Mouse (Mus musculus) heart, embryonic 13.5 days (tissue): ENCODE measurements around the gene Wdr66. TPM values are rescaled to one million over a fixed set of nuclear protein-coding genes. Genes with fewer than 3 reads are reported as not detected.
"Not testable (repeated sequence)": the region's sequence is repeated elsewhere in the genome, so short reads cannot be mapped to it uniquely, and the experiment has no call there.

Source experiments
- ATAC-seq: fragments of 200-750 bp; cut with Nextera tagmentation; 2 replicates; pipeline ENCODE4 v1.8.0; 2017; ENCODE audit warnings: moderate TSS enrichment; ENCODE audit not compliant: insufficient number of reproducible peaks, low FRiP score, low TSS enrichment; ENCODE audit errors: extremely low read depth
- H3K27ac ChIP-seq: fragments of 300-500 bp; sonication (generic); replicated peaks from 2 replicates; pipeline ENCODE4 v1.5.1; 2015; ENCODE audit warnings: moderate library complexity, mild to moderate bottlenecking, inconsistent platforms
- H3K27me3 ChIP-seq: fragments of 300-500 bp; sonication (generic); replicated peaks from 2 replicates; pipeline ENCODE4 v1.6.1; 2015; ENCODE audit warnings: mild to moderate bottlenecking, inconsistent platforms
- H3K36me3 ChIP-seq: fragments of 300-500 bp; sonication (generic); 2 replicates; pipeline ENCODE4 v1.6.1; 2015; ENCODE audit warnings: mild to moderate bottlenecking, inconsistent platforms
- H3K4me1 ChIP-seq: fragments of 300-500 bp; sonication (generic); 2 replicates; pipeline ENCODE4 v1.6.1; 2015; ENCODE audit warnings: inconsistent platforms
- H3K4me2 ChIP-seq: fragments of 300-500 bp; sonication (generic); 2 replicates; pipeline ENCODE4 v1.6.1; 2015; ENCODE audit warnings: inconsistent platforms, mild to moderate bottlenecking, moderate library complexity
- H3K4me3 ChIP-seq: fragments of 300-500 bp; sonication (generic); 2 replicates; pipeline ENCODE4 v1.5.1; 2015; ENCODE audit warnings: moderate library complexity, mild to moderate bottlenecking, inconsistent platforms
- H3K9ac ChIP-seq: fragments of 300-500 bp; sonication (generic); 2 replicates; pipeline ENCODE4 v1.6.1; 2015; ENCODE audit warnings: inconsistent platforms, mild to moderate bottlenecking, moderate library complexity
- H3K9me3 ChIP-seq: fragments of 300-500 bp; sonication (generic); 2 replicates; pipeline ENCODE4 v1.6.1; 2016; ENCODE audit warnings: inconsistent platforms
- WGBS: fragments of 180-500 bp; shearing (Covaris S2); methylation state at CpG from one replicate; pipeline ENCODE4 v1.1.7; 2015; ENCODE audit warnings: mixed read lengths; 5-methylcytosine and 5-hydroxymethylcytosine counted together
- polyA plus RNA-seq: library from polyadenylated mRNA; unstranded; fragments of >200 nt; fragmentation: Nextera tagmentation; extraction: Ambion mirVana; gene quantifications from 2 replicates; pipeline ENCODE4 v1.2.1, GENCODE M21; 2015

Wdr66 gene
- polyA plus RNA-seq: 0.91 and 0.99 TPM in 2 replicates

- no peak for ATAC-seq
- Histone ChIP-seq H3K4me2 (peak within 1 kb of the TSS; percentile 67), H3K9ac (0 out of 2 replicates have a peak within 1 kb of the TSS, but pooled peaks have one; percentile 50), H3K9me3 (no peaks in the 10 kb centered on the region), H3K4me1 (peaks cover 6% of the 10 kb centered on the region), H3K36me3 (peaks cover 18% of the 10 kb centered on the region), H3K27ac (no peak within 1 kb of the TSS), H3K27me3 (peaks cover 11% of the 10 kb centered on the region; the same call in 1 of the 2 replicates), H3K4me3 (peak within 1 kb of the TSS; percentile 39)
- WGBS: 2% methylated on average over 18 of the region's 18 CpGs
Observed at GRCm38 (mm10) chr5:123251834-123252233, at the start of gene Wdr66. Wdr66 (plus strand) TSS chr5:123252102.

- H3K4me1 ChIP-seq, H3K27me3 ChIP-seq, ATAC-seq, H3K4me3 ChIP-seq, H3K9me3 ChIP-seq, H3K27ac ChIP-seq, H3K4me2 ChIP-seq, H3K9ac ChIP-seq, H3K36me3 ChIP-seq: not testable (repeated sequence)
- 31% methylated on average over 4 of the region's 4 CpGs for WGBS
Observed at GRCm38 (mm10) chr5:123202771-123203170, 49.1 kb upstream of the Wdr66 start.

DNA sequence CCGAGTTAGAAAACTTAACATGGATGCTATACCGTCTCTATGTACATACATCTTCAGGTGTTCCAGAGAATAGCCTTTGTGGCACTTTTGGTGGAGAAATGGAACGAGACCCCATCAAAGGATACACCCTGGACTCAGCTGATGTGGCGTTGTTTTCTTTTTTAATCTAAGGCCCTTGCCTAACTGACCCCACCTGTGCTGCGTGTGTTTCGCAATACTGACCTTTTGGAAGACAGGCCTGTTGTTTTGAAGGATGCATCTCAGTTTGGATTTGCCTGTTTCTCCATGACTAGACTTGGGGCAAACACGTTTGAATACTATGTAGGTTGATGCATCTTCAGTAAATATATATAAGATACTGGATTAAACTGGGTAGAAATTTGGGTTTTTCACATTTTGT, 48.3 kb upstream of the Wdr66 start:
- 80% methylated on average over 7 of the region's 7 CpGs for WGBS
- not testable (repeated sequence) for H3K4me3 ChIP-seq, H3K9ac ChIP-seq

GRCm38 (mm10) chr5:123222346-123223050, 29.4 kb upstream of the Wdr66 start:
- WGBS: 60% methylated on average over 4 of the region's 5 CpGs
- H3K27ac ChIP-seq, H3K4me1 ChIP-seq, H3K36me3 ChIP-seq, H3K9me3 ChIP-seq, ATAC-seq, H3K4me3 ChIP-seq, H3K4me2 ChIP-seq, H3K27me3 ChIP-seq, H3K9ac ChIP-seq: not testable (repeated sequence)

More for the DNA sequence above, 48.3 kb upstream of the Wdr66 start:
- not testable (repeated sequence) for H3K27ac ChIP-seq, H3K4me2 ChIP-seq, H3K4me1 ChIP-seq, H3K36me3 ChIP-seq, H3K9me3 ChIP-seq, ATAC-seq, H3K27me3 ChIP-seq

- no peaks in the 10 kb centered on the region for H3K27me3 ChIP-seq
- H3K4me3 ChIP-seq: no peak overlapping the region
- no peak for ATAC-seq
- H3K4me2 ChIP-seq: no peak overlapping the region
- H3K9me3 ChIP-seq: peaks cover 8% of the 10 kb centered on the region; the same call in 1 of the 2 replicates
- H3K4me1 ChIP-seq: no peaks in the 10 kb centered on the region
- WGBS: 66% methylated on average over 4 of the region's 4 CpGs
- no peak overlapping the region for H3K27ac ChIP-seq
- no peaks in the 10 kb centered on the region for H3K36me3 ChIP-seq
- no peak overlapping the region for H3K9ac ChIP-seq
Observed at GRCm38 (mm10) chr5:123223051-123223410, 28.9 kb upstream of the Wdr66 start.

- ATAC-seq, H3K4me3 ChIP-seq, H3K4me1 ChIP-seq, H3K27me3 ChIP-seq, H3K4me2 ChIP-seq, H3K9ac ChIP-seq, H3K36me3 ChIP-seq, H3K27ac ChIP-seq, H3K9me3 ChIP-seq: not testable (repeated sequence)
- 52% methylated on average over 6 of the region's 6 CpGs for WGBS
Observed at GRCm38 (mm10) chr5:123223861-123224260, 28.0 kb upstream of the Wdr66 start.

- H3K9ac ChIP-seq: no peak overlapping the region
- 84% methylated on average over 7 of the region's 7 CpGs for WGBS
- H3K4me2 ChIP-seq: no peak overlapping the region
- no peaks in the 10 kb centered on the region for H3K9me3 ChIP-seq
- no peak overlapping the region for H3K27ac ChIP-seq
- no peak for ATAC-seq
- H3K4me3 ChIP-seq: no peak overlapping the region
- no peaks in the 10 kb centered on the region for H3K36me3 ChIP-seq
- H3K27me3 ChIP-seq: no peaks in the 10 kb centered on the region
- peaks cover 10% of the 10 kb centered on the region for H3K4me1 ChIP-seq
Observed at GRCm38 (mm10) chr5:123226851-123227250, 25.1 kb upstream of the Wdr66 start.

GRCm38 (mm10) chr5:123227762-123228523, 24.0 kb upstream of the Wdr66 start:
- WGBS: 2% methylated on average over 42 of the region's 42 CpGs
- Histone ChIP-seq H3K27ac (no peak overlapping the region), H3K4me2 (peak overlapping the region; percentile 83), H3K4me3 (peak overlapping the region; percentile 86), H3K9ac (peak overlapping the region; percentile 94), H3K4me1 (peaks cover 10% of the 10 kb centered on the region), H3K9me3 (no peaks in the 10 kb centered on the region), H3K36me3 (no peaks in the 10 kb centered on the region), H3K27me3 (no peaks in the 10 kb centered on the region)
- ATAC-seq: peak; percentile 79

GRCm38 (mm10) chr5:123228524-123228922, 23.4 kb upstream of the Wdr66 start:
- Histone ChIP-seq H3K27ac (no peak overlapping the region), H3K4me3 (peak overlapping the region; percentile 86), H3K9me3 (no peaks in the 10 kb centered on the region), H3K9ac (peak overlapping the region; percentile 94), H3K4me2 (peak overlapping the region; percentile 83), H3K4me1 (peaks cover 15% of the 10 kb centered on the region), H3K27me3 (no peaks in the 10 kb centered on the region), H3K36me3 (no peaks in the 10 kb centered on the region)
- WGBS: 8% methylated on average over 15 of the region's 15 CpGs
- no peak for ATAC-seq

GRCm38 (mm10) chr5:123229296-123229695, 22.6 kb upstream of the Wdr66 start:
- Histone ChIP-seq H3K36me3 (no peaks in the 10 kb centered on the region), H3K4me2 (peak overlapping the region; percentile 83), H3K27ac (no peak overlapping the region), H3K4me1 (peaks cover 17% of the 10 kb centered on the region), H3K9me3 (no peaks in the 10 kb centered on the region), H3K27me3 (no peaks in the 10 kb centered on the region), H3K4me3 (peak overlapping the region; percentile 86), H3K9ac (peak overlapping the region; percentile 94)
- WGBS: 85% methylated on average over 6 of the region's 6 CpGs
- ATAC-seq: no peak

- WGBS: 82% methylated on average over 2 of the region's 2 CpGs
- H3K27me3 ChIP-seq: no peaks in the 10 kb centered on the region
- H3K9ac ChIP-seq: no peak overlapping the region
- peaks cover 28% of the 10 kb centered on the region for H3K4me1 ChIP-seq
- H3K4me3 ChIP-seq: no peak overlapping the region
- H3K4me2 ChIP-seq: no peak overlapping the region
- H3K36me3 ChIP-seq: peaks cover 22% of the 10 kb centered on the region; the same call in 1 of the 2 replicates
- no peaks in the 10 kb centered on the region for H3K9me3 ChIP-seq
- H3K27ac ChIP-seq: no peak overlapping the region
- no peak for ATAC-seq
Observed at GRCm38 (mm10) chr5:123232180-123232579, 19.7 kb upstream of the Wdr66 start.
